Mouse (Mus musculus): ENCODE data around the gene Macrod2. TPM values are rescaled to one million over a fixed set of nuclear protein-coding genes. Genes with fewer than 3 reads are reported as not detected.

Gene Macrod2
- total RNA-seq, 2 experiments from 2014 or later = 99.1 to 108 TPM

DNA sequence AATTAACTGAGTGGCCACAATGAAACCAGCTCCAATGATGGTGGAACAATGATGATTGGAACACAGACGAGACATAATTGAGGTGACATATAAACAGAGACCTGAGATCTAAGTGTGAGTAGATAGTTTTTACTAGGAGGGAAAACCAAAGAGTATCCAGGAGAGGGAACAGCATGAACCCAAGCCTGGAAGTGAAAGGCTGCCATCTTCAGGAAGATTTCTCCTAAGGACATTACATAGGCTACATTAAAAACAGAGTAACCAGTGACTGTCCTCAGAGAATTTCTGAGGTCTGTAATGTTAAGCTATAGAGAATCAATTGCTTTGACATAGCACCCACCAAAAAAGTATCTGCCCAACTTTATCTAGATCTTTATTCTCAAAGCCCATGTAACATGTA lies 999.7 kb downstream of the Macrod2 start:
- intact Hi-C loops (cut with DNase I) = no loop called here
- DNase-seq = no peak

- intact Hi-C loops (cut with DNase I) = no loop called here
- DNase-seq = no peak
Observed at GRCm38 (mm10) chr2:141408766-141409165, 1013.7 kb downstream of the Macrod2 start.

- DNase-seq = no peak
- intact Hi-C loops (cut with DNase I) = no loop called here
Observed at GRCm38 (mm10) chr2:141416436-141416835, 1021.3 kb downstream of the Macrod2 start.

DNA sequence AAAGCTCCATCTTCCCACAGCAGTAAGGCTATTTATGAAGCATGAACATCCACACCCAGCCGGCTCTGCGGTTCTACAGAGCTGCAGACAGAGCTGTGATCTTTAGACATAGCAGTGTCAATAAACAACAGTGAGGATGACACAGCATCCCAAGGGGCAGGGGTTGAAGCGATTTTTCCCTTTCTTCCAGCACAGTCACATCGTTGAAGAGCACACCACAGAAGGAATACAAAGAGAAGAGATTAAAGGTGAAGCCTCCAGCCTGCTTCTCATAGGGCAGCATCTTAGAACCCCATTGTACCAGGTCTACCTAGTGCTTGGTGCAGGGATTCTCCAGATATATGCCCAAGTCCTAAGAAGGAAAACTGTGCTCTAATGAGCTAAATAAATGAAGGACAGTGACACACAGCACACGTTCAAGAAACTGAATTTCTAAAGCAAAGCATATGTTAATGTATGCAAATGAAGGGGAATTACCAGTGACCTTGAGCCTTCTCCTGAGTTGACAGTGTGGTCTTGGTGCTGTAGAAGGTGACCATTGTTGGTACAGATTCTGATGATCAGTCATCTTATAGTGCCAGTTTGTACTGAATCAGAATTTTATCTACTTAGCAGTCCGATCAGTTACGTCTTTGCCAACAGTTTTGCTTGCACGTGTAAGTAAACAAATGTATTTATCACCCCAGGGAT lies 1021.9 kb downstream of the Macrod2 start:
- intact Hi-C loops (cut with DNase I) = no loop called here
- DNase-seq = no peak

DNA sequence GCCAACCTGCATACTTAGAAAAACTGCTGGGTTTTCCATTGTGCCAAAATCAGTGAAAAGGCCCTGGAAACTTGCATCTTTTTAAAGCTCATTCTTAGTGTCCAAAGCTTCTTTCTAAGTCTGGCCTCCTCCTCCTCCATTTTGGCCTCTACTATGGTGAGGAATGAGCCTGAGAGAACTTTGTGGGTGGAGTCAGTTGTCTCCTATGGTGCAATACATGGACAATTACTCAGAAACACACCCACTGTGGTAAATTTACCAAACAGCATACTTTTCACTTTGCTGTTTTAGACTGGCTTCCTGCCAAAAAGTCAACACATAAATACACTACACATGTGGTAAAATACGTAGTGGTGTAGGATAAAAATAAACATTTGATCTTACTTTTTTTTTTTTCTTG lies 1024.7 kb downstream of the Macrod2 start:
- intact Hi-C loops (cut with DNase I) = no loop called here
- no peak for DNase-seq

- no peak for DNase-seq
Observed at GRCm38 (mm10) chr2:141434084-141434483, 1039.0 kb downstream of the Macrod2 start.

DNA sequence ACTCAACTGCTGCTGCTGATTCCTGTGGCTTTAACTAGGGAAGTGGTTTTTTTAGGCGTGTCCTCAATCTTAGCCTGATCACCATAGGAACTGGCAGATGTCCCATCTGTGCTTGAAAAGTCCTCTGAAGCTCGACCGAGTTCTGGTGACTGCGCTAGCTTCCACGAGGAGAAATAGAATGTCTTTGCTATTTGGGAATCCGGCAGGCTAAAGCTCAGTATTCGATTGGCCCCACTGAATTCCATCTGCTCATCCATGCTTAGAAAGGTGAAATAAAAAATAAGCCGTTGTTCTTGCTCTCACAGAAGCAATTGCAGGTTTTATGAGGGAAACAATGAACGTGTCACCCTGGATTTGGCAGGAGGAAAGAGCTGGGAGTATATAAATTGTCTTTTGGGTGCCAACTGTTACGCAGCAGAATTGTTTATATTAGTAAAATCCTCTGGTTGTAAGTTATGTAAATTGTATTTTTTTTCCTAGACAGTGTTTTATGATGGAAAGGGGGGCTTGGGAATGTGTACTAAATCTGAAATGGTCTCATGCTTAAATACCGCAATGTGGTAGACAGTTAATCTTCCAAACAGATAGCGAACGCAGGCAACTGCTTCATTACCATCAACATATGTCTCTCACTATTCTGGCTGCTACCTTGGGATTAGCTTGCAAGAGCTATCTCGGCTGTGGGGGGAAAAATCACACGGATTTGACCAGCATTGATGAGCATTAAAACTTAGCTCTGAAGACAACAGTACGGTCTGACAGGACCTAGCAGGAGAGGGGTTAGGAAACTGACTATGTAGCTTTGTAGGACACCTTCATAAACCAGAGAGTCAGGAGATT lies 1039.8 kb downstream of the Macrod2 start:
- intact Hi-C loops (cut with DNase I) = no loop called here

More at GRCm38 (mm10) chr2:141434084-141434483, 1039.0 kb downstream of the Macrod2 start:
- intact Hi-C loops (cut with DNase I) = no loop called here

GRCm38 (mm10) chr2:141441896-141442295 lies 1046.8 kb downstream of the Macrod2 start:
- intact Hi-C loops (cut with DNase I) = no loop called here
- no peak for DNase-seq

More for the DNA sequence above, 1039.8 kb downstream of the Macrod2 start:
- peak; percentile 34 for DNase-seq

DNA sequence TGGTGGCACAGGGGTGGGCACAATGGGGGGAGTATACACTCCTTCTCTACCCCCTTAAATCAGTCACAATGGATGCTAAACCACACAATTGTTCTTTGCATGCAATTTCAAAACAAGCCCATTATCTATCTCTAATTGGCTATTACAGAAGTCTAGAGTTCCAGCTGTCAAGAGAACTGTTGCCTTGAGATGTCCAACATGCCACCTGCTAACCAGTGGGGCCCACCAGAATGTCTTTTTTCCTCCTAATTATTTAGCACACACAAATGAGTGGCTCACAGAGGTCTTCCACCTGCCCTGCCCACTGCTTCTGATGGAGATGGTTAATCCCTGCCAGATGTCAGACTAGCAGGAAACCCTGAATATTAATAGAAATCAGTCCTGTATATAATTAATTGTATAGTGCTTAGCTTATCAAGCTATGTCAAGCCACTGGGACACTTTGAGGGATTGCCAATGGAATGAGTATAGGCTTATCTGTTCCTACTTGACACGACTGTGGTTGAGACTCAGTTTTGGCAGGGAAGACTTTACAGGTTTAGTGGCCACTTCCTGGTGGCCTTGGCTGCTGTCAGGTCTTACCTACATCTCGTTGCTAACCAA lies 1054.1 kb downstream of the Macrod2 start:
- intact Hi-C loops (cut with DNase I) = no loop called here
- no peak for DNase-seq

- intact Hi-C loops (cut with DNase I) = no loop called here
- no peak for DNase-seq
Observed at GRCm38 (mm10) chr2:141463946-141464345, 1068.8 kb downstream of the Macrod2 start.

- intact Hi-C loops (cut with DNase I) = no loop called here
- DNase-seq = no peak
Observed at GRCm38 (mm10) chr2:141472791-141473190, 1077.7 kb downstream of the Macrod2 start.

DNA sequence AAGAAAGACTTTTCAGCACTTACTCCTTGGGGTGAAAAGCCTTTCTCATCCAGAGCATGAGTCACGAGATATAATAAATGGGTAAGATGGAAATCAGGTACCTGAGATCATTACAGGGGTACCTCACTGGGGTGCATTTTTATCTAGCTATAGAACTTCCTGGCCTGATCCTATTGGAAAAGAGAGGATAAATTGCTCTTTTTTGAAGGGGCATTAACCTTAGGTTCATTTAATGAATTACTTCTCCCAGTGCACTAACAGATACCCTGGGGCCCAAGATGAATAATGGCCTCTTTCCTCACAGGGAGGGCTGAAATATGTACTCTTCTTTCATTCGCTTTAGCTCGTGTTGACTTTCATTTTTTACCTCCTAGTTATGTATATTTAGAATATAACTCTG lies 1082.5 kb downstream of the Macrod2 start:
- DNase-seq = no peak
- intact Hi-C loops (cut with DNase I) = no loop called here

GRCm38 (mm10) chr2:141490518-141490917 lies 1095.4 kb downstream of the Macrod2 start:
- DNase-seq = no peak
- intact Hi-C loops (cut with DNase I) = no loop called here

DNA sequence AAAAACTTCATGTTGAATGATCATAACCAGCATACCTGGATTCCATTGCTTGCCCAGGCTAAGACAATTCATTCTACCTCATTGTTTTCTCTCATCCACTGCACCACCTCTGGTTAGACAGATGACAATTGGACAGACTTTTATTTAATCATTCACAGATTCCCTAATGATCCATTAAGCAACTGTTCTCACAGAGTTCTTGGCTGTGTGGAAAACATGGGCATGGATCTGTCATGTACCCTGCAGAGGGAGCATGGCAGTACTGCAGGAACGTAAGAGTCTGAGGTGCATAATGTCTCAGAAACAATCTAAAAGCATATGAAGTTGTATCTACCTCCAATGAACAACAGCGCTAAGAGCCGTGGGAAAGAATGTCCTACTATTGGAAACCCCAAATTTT lies 1110.3 kb downstream of the Macrod2 start:
- intact Hi-C loops (cut with DNase I) = no loop called here
- DNase-seq = no peak

GRCm38 (mm10) chr2:141507929-141508897 lies 1113.1 kb downstream of the Macrod2 start:
- DNase-seq = no peak

GRCm38 (mm10) chr2:141514976-141515375 lies 1119.9 kb downstream of the Macrod2 start:
- DNase-seq = no peak
- intact Hi-C loops (cut with DNase I) = no loop called here

More at GRCm38 (mm10) chr2:141507929-141508897, 1113.1 kb downstream of the Macrod2 start:
- intact Hi-C loops (cut with DNase I) = no loop called here

- intact Hi-C loops (cut with DNase I) = no loop called here
- no peak for DNase-seq
Observed at GRCm38 (mm10) chr2:141522081-141522480, 1127.0 kb downstream of the Macrod2 start.

- intact Hi-C loops (cut with DNase I) = no loop called here
- no peak for DNase-seq
Observed at GRCm38 (mm10) chr2:141545877-141546276, 1150.8 kb downstream of the Macrod2 start.

GRCm38 (mm10) chr2:141551701-141552100 lies 1156.6 kb downstream of the Macrod2 start:
- no peak for DNase-seq
- intact Hi-C loops (cut with DNase I) = no loop called here

DNA sequence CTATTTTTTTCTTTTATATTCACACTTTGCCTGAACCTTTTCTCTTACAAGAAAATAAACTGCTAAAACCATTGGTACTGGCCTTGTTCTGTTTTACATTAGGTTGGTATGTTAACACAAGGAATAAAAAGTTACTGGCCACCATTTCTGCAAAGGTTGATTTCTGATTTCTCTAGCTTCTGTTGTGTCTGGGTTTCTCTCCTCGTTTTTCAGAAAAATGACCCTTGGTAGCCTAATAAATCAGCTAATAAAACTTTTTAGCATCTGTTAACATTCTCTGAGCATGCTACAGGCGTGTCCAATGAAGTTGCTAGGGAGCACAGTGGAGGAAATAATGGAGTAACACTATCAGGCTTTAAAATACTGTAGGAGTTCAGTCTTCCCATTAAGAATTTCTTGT lies 1161.6 kb downstream of the Macrod2 start:
- intact Hi-C loops (cut with DNase I) = no loop called here

More for the DNA sequence above, 1161.6 kb downstream of the Macrod2 start:
- DNase-seq = no peak

Data from left cerebral cortex, postnatal 4 days (tissue).